Mouse (Mus musculus): ENCODE data around the gene Vdac2. TPM values are rescaled to one million over a fixed set of nuclear protein-coding genes. Genes with fewer than 3 reads are reported as not detected.

Gene Vdac2
- total and polyA plus RNA-seq, 2 experiments from 2014 or later: 204 to 294 TPM

DNA sequence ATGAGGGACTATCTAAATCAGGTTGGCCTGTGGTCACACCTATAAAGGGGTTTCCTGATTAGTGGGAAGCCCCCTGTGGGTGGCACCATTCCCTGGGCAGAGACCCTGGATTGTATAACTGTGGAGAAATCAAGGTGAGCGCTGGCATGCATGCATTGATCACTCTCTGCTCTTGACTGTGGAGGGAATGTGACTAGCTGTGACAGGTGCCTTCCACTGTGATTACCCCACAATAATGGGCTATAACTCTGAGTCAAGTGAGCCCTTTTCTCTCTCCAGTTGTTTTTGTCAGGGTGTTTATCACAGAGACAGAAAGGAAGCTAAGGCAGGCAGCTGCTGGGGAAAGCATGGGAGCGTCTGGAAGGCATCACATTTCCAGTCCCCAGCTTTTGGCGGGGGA, 8.8 kb upstream of the Vdac2 start:
- Histone ChIP-seq H3K4me1 (ENCODE audit: insufficient read depth) (no peaks in the 10 kb centered on the region), H3K9me3 (ENCODE audit: low read length) (no peaks in the 10 kb centered on the region), H3K27ac (ENCODE audit: low read depth, low read length) (no peak overlapping the region), H3K36me3 (ENCODE audit: insufficient read depth) (no peaks in the 10 kb centered on the region), H3K4me2 (ENCODE audit: low read depth) (no peak overlapping the region), H3K27me3 (ENCODE audit: insufficient read depth, low read length) (no peaks in the 10 kb centered on the region), H3K9ac (no peak overlapping the region), H3K4me3 (ENCODE audit: low read depth, low read length) (no peak overlapping the region)
- DNase-seq: no peak
- no peak for ATAC-seq
- no peak for TF ChIP-seq CTCF (IDR thresholded peaks at IDR 0.05; ENCODE audit: low read depth)
- WGBS: 76% methylated on average over 3 of the region's 3 CpGs

GRCm38 (mm10) chr14:21817453-21817852, 7.6 kb upstream of the Vdac2 start:
- H3K4me1 ChIP-seq (ENCODE audit: insufficient read depth): no peaks in the 10 kb centered on the region
- no peak overlapping the region for H3K9ac ChIP-seq
- DNase-seq: no peak
- ATAC-seq: no peak
- no peak overlapping the region for H3K4me2 ChIP-seq (ENCODE audit: low read depth)
- H3K4me3 ChIP-seq (ENCODE audit: low read depth, low read length): no peak overlapping the region
- H3K27me3 ChIP-seq (ENCODE audit: insufficient read depth, low read length): no peaks in the 10 kb centered on the region
- no peaks in the 10 kb centered on the region for H3K9me3 ChIP-seq (ENCODE audit: low read length)
- 47% methylated on average over 4 of the region's 4 CpGs for WGBS
- H3K27ac ChIP-seq (ENCODE audit: low read depth, low read length): no peak overlapping the region
- no peak for TF ChIP-seq CTCF (IDR thresholded peaks at IDR 0.05; ENCODE audit: low read depth)
- H3K36me3 ChIP-seq (ENCODE audit: insufficient read depth): no peaks in the 10 kb centered on the region

DNA sequence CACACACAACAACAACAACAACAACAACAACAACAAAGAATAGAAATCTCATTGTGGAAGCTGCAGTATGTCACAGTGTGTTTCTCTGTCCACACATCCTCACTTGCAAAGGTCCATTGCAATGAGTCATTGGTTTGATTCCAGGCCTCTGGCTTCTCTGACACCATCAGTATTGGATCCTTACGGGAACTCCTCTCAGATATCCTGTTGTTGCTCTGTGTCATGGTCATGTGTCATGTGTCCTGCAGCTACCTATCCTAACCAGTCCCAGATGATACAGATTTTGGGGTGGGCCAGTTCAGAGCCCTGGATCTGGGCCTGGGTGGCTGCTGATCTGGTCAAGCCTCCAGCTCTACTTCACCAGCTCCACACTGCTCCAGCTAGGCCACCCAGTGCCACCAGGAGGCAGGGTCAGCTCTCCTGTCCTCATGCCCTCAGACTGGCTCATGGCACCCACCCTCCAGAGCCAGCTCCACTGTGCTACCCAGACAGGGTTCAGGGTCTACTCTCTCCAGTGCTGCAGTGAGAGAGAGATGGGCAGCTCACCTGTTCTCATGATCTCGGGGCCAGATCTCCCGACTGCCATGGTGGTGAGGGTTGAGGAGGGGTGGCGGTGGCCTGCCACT, 4.0 kb upstream of the Vdac2 start:
- no peak overlapping the region for H3K4me2 ChIP-seq (ENCODE audit: low read depth)
- no peak for ATAC-seq
- H3K27me3 ChIP-seq (ENCODE audit: insufficient read depth, low read length): no peaks in the 10 kb centered on the region
- H3K4me3 ChIP-seq (ENCODE audit: low read depth, low read length): no peak overlapping the region
- H3K4me1 ChIP-seq (ENCODE audit: insufficient read depth): no peaks in the 10 kb centered on the region
- no peaks in the 10 kb centered on the region for H3K9me3 ChIP-seq (ENCODE audit: low read length)
- H3K36me3 ChIP-seq (ENCODE audit: insufficient read depth): no peaks in the 10 kb centered on the region
- no peak for TF ChIP-seq CTCF (IDR thresholded peaks at IDR 0.05; ENCODE audit: low read depth)
- no peak for DNase-seq
- H3K27ac ChIP-seq (ENCODE audit: low read depth, low read length): no peak overlapping the region
- no peak overlapping the region for H3K9ac ChIP-seq
- 94% methylated on average over 4 of the region's 4 CpGs for WGBS

DNA sequence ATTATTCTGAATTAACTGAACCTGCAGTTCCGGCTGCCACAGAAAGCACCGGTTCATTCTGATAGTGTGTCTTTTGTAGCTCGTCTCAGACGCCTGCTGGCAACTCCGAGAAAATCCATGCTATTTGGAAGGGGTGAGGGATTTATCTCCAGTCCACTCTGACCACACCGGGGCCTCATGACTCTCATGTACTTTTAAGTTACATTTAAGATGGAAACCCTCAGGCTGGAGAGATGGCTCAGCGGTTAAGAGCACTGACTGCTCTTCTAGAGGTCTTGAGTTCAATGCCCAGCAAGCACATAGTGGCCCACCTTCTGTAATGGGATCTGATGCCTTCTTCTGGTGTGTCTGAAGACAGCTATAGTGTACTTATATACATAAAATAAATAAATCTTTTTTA, 2.7 kb upstream of the Vdac2 start:
- no peak overlapping the region for H3K9ac ChIP-seq
- H3K4me1 ChIP-seq (ENCODE audit: insufficient read depth): no peaks in the 10 kb centered on the region
- 56% methylated on average over 7 of the region's 7 CpGs for WGBS
- TF ChIP-seq CTCF (IDR thresholded peaks at IDR 0.05; ENCODE audit: low read depth): no peak
- no peaks in the 10 kb centered on the region for H3K9me3 ChIP-seq (ENCODE audit: low read length)
- DNase-seq (no peak), ATAC-seq (no peak)
- no peak overlapping the region for H3K27ac ChIP-seq (ENCODE audit: low read depth, low read length)
- no peak overlapping the region for H3K4me3 ChIP-seq (ENCODE audit: low read depth, low read length)
- H3K4me2 ChIP-seq (ENCODE audit: low read depth): no peak overlapping the region
- H3K27me3 ChIP-seq (ENCODE audit: insufficient read depth, low read length): no peaks in the 10 kb centered on the region
- H3K36me3 ChIP-seq (ENCODE audit: insufficient read depth): no peaks in the 10 kb centered on the region

DNA sequence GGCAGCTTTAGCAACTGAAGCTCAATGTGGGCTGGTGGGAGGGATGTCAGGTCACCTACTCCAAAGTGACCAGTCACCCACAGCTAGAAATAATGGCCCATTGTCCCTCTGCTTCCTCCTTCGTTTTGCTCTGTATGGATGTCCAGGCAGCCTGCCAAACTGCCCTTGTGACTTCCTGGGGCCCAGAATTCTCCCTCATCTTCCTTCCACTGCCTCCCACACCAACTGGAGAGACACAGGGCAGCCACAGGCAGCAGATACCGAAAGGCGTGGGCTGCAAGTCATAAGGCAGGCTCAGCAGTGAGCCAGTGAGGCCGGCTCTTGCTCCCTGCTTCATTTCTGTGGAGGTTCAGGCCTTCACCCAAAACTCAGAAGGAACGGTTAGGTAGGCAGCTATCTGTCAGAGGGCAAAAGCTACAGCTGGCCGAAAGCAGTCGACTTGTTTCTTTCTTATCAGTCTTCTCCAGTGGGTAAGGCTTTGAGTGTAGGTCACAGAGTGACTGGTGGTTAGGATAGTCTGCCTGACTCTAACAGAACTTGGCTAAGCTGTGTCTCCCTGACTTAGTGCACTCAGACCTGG, 2.2 kb upstream of the Vdac2 start:
- no peaks in the 10 kb centered on the region for H3K9me3 ChIP-seq (ENCODE audit: low read length)
- no peak for TF ChIP-seq CTCF (IDR thresholded peaks at IDR 0.05; ENCODE audit: low read depth)
- no peaks in the 10 kb centered on the region for H3K27me3 ChIP-seq (ENCODE audit: insufficient read depth, low read length)
- no peak; the same call in 1 of the 2 replicates for ATAC-seq
- H3K4me2 ChIP-seq (ENCODE audit: low read depth): no peak overlapping the region
- no peaks in the 10 kb centered on the region for H3K36me3 ChIP-seq (ENCODE audit: insufficient read depth)
- no peak for DNase-seq
- no peak overlapping the region for H3K9ac ChIP-seq
- no peak overlapping the region for H3K4me3 ChIP-seq (ENCODE audit: low read depth, low read length)
- no peaks in the 10 kb centered on the region for H3K4me1 ChIP-seq (ENCODE audit: insufficient read depth)
- H3K27ac ChIP-seq (ENCODE audit: low read depth, low read length): no peak overlapping the region
- WGBS: 66% methylated on average over 7 of the region's 7 CpGs

GRCm38 (mm10) chr14:21823897-21824296, 1.1 kb upstream of the Vdac2 start:
- no peak for TF ChIP-seq CTCF (IDR thresholded peaks at IDR 0.05; ENCODE audit: low read depth)
- H3K27ac ChIP-seq (ENCODE audit: low read depth, low read length): no peak overlapping the region
- no peaks in the 10 kb centered on the region for H3K36me3 ChIP-seq (ENCODE audit: insufficient read depth)
- no peak overlapping the region for H3K4me2 ChIP-seq (ENCODE audit: low read depth)
- H3K4me3 ChIP-seq (ENCODE audit: low read depth, low read length): no peak overlapping the region
- ATAC-seq (no peak), DNase-seq (no peak)
- no peaks in the 10 kb centered on the region for H3K9me3 ChIP-seq (ENCODE audit: low read length)
- H3K9ac ChIP-seq: no peak overlapping the region
- H3K4me1 ChIP-seq (ENCODE audit: insufficient read depth): no peaks in the 10 kb centered on the region
- no peaks in the 10 kb centered on the region for H3K27me3 ChIP-seq (ENCODE audit: insufficient read depth, low read length)
- 82% methylated on average over 7 of the region's 7 CpGs for WGBS

DNA sequence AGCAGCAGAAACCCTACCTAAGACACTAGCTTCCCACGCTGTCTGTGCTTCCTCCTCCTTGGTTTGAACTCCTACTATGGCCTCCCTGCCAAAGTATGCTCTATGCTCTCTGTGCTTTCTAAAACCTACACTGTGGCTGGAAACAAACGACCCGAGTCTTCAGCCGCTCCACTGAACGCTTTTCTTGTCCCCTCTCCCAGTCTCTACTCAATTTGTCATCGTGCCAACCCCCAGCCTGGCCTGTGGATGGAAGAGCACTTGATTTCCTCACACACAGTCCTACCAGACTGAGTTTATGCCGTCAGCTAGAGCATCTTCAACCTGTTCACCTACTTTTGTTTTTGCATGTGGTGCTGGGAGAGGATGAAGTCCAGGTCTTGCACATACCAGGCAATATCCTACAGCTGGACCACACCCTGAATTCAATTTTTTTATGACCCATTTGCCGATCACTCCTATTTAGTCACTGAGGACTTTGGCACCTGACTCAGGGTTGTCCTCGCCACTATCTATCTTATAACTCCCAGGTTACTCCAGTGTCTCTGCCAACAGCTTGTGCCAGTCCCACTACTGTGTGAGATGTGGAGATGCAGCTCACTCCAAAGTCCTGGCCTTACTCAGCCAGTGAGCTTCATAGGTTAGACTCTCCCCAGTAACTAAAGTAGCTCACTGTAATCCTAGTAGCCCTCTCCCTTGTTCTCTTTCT, 901 bp downstream of the Vdac2 start:
- DNase-seq: no peak
- 61% methylated on average over 9 of the region's 9 CpGs for WGBS

More for the DNA sequence above, 901 bp downstream of the Vdac2 start:
- no peaks in the 10 kb centered on the region for H3K9me3 ChIP-seq (ENCODE audit: low read length)
- no peak for TF ChIP-seq CTCF (IDR thresholded peaks at IDR 0.05; ENCODE audit: low read depth)
- no peaks in the 10 kb centered on the region for H3K27me3 ChIP-seq (ENCODE audit: insufficient read depth, low read length)
- no peak overlapping the region for H3K4me2 ChIP-seq (ENCODE audit: low read depth)
- no peak overlapping the region for H3K9ac ChIP-seq
- H3K36me3 ChIP-seq (ENCODE audit: insufficient read depth): no peaks in the 10 kb centered on the region
- no peak overlapping the region for H3K4me3 ChIP-seq (ENCODE audit: low read depth, low read length)
- H3K27ac ChIP-seq (ENCODE audit: low read depth, low read length): no peak overlapping the region
- no peaks in the 10 kb centered on the region for H3K4me1 ChIP-seq (ENCODE audit: insufficient read depth)
- ATAC-seq: no peak
